Mouse (Mus musculus) limb, embryonic 10.5 days (tissue): ENCODE results near the gene Kctd17. TPM values are rescaled to one million over a fixed set of nuclear protein-coding genes. Genes with fewer than 3 reads are reported as not detected.

Experiments used
- DNase-seq: peaks from one replicate; pipeline ENCODE4 v3.0.0-alpha.2; 2017; ENCODE audit warnings: low spot score
- H3K27ac ChIP-seq: fragments of 300-500 bp; sonication (generic); 2 replicates; pipeline ENCODE4 v1.5.1; 2016; ENCODE audit warnings: mild to moderate bottlenecking
- H3K27me3 ChIP-seq: fragments of 300-500 bp; sonication (generic); 2 replicates; pipeline ENCODE4 v1.6.1; 2016; ENCODE audit warnings: low read depth, mild to moderate bottlenecking; ENCODE audit not compliant: poor library complexity, severe bottlenecking
- H3K36me3 ChIP-seq: fragments of 300-500 bp; sonication (generic); 2 replicates; pipeline ENCODE4 v1.6.1; 2016; ENCODE audit warnings: mild to moderate bottlenecking, moderate library complexity
- H3K4me1 ChIP-seq: fragments of 300-500 bp; sonication (generic); 2 replicates; pipeline ENCODE4 v1.6.1; 2016
- H3K4me3 ChIP-seq: fragments of 300-500 bp; sonication (generic); 2 replicates; pipeline ENCODE4 v1.5.1; 2016; ENCODE audit warnings: mild to moderate bottlenecking, moderate library complexity
- H3K9me3 ChIP-seq: fragments of 300-500 bp; sonication (generic); replicated peaks from 2 replicates; pipeline ENCODE4 v1.6.1; 2016; ENCODE audit warnings: mild to moderate bottlenecking
- WGBS: fragments of 180-500 bp; shearing (Covaris S2); methylation state at CpG from one replicate; pipeline ENCODE4 v1.1.7; 2016; 5-methylcytosine and 5-hydroxymethylcytosine counted together
- polyA plus RNA-seq: library from polyadenylated mRNA; unstranded; fragments of >200 nt; fragmentation: Nextera tagmentation; extraction: Ambion mirVana; gene quantifications from 2 replicates; pipeline ENCODE4 v1.2.1, GENCODE M21; 2016

The Kctd17 gene
- polyA plus RNA-seq, 1 experiment from 2014 or later, result 49.9 TPM

DNA sequence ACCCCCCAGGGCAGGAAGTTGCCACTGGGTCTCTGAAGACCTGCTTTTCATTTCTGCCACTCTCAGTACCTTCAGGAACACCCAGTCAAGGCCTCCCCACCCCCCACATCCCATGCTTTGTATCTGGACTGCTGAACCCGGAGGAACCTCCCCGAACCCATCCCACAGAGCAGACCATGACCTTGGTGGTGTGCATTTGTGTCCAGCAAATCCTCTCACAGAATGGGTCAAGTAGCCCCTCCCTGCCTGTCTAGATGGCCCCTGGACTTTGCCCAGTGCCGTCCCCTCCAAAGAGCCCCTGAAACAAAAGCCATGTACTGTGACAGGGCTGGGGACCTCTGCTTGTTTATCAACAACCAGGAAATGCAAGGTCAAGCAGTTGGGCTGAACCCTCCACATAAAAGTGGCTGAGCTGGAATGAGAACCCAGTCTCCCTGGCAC, 25.0 kb upstream of the Kctd17 start:
- H3K36me3 ChIP-seq, result no peaks in the 10 kb centered on the region
- peak overlapping the region; percentile 19; the same call in 1 of the 2 replicates for H3K27ac ChIP-seq
- no peaks in the 10 kb centered on the region for H3K9me3 ChIP-seq
- peaks cover 9% of the 10 kb centered on the region for H3K27me3 ChIP-seq
- 61% methylated on average over 3 of the region's 3 CpGs for WGBS
- H3K4me3 ChIP-seq, result no peak overlapping the region
- H3K4me1 ChIP-seq, result peaks cover 39% of the 10 kb centered on the region
- no peak for DNase-seq

DNA sequence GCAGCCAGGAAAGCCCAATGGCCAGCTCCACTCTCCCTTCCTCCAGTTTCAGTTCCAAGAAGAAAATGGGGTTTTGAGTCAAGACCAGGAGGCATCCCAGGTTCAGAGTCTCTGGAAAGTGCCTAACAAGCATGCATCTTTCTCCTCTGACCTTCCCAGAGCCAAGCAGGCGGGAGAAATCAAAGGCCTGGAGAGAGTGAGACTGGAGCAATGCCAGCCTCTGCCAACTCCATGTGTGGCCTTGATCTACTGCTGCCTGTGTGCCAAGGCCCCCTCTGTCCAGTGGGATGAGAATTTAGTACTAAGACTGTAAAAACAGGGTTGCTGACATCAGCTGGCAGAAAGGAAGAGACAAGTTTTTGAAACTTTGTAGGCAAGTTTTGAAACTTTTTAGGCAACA, 24.5 kb upstream of the Kctd17 start:
- Histone ChIP-seq H3K27me3 (peaks cover 15% of the 10 kb centered on the region), H3K9me3 (no peaks in the 10 kb centered on the region), H3K36me3 (no peaks in the 10 kb centered on the region), H3K27ac (no peak overlapping the region), H3K4me1 (peaks cover 39% of the 10 kb centered on the region), H3K4me3 (no peak overlapping the region)
- DNase-seq, result no peak
- WGBS, result 65% methylated on average over 1 of the region's 1 CpGs

DNA sequence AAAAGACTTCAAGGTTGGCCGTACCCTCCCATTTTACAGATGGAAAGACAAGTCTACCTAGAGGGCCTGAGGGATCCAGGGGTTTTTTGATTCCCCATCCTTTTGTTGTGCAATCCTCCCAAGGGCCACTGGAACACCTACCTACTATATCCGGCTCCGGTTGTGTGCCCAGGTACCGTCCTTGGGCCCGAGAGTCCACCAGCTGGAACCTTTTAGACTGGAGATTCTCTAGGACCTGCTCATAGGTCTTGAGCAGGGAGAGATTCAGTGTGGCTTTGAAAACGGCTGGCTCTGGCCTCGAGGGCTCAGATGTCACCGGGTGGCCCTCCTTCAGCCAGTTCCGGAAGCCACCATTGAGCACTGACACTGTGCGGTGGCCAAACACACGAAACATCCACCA, 23.3 kb upstream of the Kctd17 start:
- no peak for DNase-seq
- 48% methylated on average over 11 of the region's 11 CpGs for WGBS
- Histone ChIP-seq H3K27ac (peak overlapping the region; percentile 88; the same call in 1 of the 2 replicates), H3K27me3 (peaks cover 27% of the 10 kb centered on the region), H3K4me3 (peak overlapping the region; percentile 69), H3K9me3 (no peaks in the 10 kb centered on the region), H3K36me3 (no peaks in the 10 kb centered on the region), H3K4me1 (peaks cover 46% of the 10 kb centered on the region)

DNA sequence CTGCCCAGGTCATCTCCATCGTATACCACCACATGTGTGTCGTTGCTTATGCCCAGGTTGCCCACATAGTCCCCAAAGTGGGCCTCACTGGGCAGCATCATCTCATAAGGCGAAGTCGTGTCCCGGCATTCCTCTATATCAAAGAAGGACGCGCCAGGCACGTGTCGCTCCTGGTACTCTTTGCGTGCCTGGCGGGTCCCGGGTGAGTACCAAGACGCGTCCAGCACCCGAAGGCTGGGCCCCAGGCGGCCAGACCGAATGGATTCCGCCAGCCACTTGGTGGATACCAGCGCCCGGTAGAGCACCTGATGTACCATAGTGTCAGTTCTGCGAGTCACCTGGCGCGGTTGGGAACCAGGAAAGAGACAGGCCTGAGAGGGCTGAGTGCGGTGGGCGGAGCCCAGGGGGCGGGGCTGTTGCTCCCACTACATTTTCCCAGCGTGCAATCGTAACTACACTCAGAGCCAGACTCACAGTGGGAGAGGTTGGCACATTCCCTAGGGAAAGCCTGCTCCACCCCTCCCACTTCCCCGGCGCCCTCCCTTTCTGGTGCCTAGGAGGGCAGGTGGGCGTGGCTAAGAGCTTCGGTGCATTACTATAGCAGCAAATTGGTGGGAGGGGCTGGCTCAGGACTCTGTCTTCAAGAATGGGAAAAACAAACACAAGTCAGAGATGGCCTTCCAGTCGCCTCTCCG, 22.7 kb upstream of the Kctd17 start, which contains the start of gene Tst:
Gene Tst, minus strand, starts transcription at position 391 of the 695 bp plus-strand sequence.
- Histone ChIP-seq H3K9me3 (no peaks in the 10 kb centered on the region), H3K4me1 (peaks cover 50% of the 10 kb centered on the region), H3K27ac (peak within 1 kb of the TSS; percentile 88), H3K36me3 (no peaks in the 10 kb centered on the region), H3K27me3 (peaks cover 33% of the 10 kb centered on the region), H3K4me3 (peak within 1 kb of the TSS; percentile 69)
- peak; percentile 79 for DNase-seq
- WGBS, result 3% methylated on average over 34 of the region's 34 CpGs

DNA sequence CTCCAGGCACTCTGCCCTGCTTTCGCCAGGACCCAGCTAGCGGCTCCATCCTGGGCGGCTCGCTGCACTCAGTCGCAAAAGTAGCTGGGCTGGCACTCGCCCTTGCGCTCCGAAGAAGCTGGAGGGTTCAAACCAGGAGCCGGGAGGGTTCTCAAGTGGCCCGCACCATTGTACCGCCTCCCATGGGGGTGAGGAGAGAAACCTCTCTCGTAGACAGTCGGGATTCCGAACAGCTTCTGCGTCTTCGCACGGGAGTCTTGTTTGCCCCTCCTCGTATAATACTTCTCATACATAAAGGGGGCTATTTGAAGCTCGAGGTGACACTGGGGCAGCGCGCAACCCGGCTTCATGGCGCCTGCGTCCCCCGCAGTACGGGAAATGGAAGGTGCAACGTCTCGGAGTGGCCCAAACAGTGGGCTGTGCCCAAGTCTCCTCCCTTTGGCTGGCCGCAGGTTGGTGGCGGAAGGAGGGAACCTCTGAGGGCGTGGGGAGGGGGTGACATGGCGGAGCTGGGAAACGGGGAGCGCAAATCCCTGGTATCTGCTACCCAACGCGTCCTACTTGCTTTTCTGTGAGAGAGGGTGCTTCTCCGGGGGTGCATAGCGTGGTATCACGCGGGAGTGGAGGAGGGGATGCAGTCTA, 21.9 kb upstream of the Kctd17 start, which contains the start of gene Mpst:
Gene Mpst, plus strand, starts transcription at position 124 of the 642 bp plus-strand sequence.
- Histone ChIP-seq H3K36me3 (no peaks in the 10 kb centered on the region), H3K27me3 (peaks cover 40% of the 10 kb centered on the region), H3K4me3 (peak within 1 kb of the TSS; percentile 69), H3K9me3 (no peaks in the 10 kb centered on the region), H3K27ac (peak within 1 kb of the TSS; percentile 88), H3K4me1 (peaks cover 50% of the 10 kb centered on the region)
- WGBS, result under 1% methylated on average over 40 of the region's 40 CpGs
- DNase-seq, result peak; percentile 88

DNA sequence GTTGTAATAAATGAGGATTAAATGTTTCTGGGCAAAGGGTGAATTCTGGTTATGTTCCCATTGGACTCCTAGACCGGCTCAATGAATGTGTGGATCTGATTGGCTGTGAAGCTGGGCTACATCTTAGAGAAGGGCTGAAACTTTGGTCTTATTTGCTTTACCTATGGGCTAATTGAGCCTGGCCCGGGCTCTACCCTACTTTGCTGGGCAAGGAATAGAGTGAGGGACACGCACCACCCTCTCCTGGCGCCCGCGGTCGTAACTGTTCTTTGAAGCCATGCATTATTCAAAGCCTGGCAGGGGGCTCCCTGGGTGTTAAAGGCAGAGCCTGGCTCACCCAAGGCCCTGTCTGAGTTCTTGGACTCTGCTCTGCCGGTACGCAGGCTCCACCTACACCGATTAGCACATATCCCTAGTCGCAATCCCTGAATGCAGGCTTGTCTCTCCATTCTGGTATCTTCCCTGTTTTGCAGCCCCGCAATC, 18.8 kb upstream of the Kctd17 start:
- 8% methylated on average over 12 of the region's 12 CpGs for WGBS
- Histone ChIP-seq H3K36me3 (no peaks in the 10 kb centered on the region), H3K4me3 (peak overlapping the region; percentile 45), H3K27me3 (peaks cover 54% of the 10 kb centered on the region), H3K9me3 (no peaks in the 10 kb centered on the region), H3K27ac (0 out of 2 replicates have a peak overlapping the region, but pooled peaks have one; percentile 19), H3K4me1 (peaks cover 39% of the 10 kb centered on the region)
- no peak for DNase-seq

DNA sequence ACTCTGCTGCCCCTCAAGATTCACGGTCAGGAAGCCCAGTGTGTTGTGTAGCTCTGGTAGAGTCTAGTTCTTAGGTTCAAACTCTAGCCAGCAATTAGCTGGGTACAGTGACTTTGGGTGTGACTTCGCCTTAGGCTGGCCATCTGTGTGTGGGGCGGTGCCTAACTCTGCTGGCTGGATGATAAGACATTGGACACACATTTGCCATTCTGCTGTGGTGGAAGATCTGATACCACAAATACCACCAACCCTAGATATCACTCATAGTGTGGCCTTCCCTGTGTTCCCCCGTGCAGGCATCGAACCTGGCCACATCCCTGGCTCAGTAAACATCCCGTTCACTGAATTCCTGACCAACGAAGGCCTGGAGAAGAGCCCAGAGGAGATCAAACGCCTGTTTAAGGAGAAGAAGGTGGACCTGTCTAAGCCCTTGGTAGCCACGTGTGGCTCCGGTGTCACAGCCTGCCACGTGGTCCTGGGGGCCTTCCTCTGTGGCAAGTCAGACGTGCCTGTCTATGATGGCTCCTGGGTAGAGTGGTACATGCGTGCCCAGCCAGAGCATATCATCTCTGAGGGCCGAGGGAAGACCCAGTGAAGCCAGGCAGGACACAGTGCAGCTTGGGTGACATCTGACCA, 15.2 kb upstream of the Kctd17 start:
- Histone ChIP-seq H3K27me3 (peaks cover 45% of the 10 kb centered on the region), H3K4me1 (peaks cover 11% of the 10 kb centered on the region), H3K36me3 (no peaks in the 10 kb centered on the region), H3K4me3 (no peak overlapping the region), H3K27ac (peak overlapping the region; percentile 25; the same call in 1 of the 2 replicates), H3K9me3 (no peaks in the 10 kb centered on the region)
- no peak for DNase-seq
- 88% methylated on average over 14 of the region's 14 CpGs for WGBS

DNA sequence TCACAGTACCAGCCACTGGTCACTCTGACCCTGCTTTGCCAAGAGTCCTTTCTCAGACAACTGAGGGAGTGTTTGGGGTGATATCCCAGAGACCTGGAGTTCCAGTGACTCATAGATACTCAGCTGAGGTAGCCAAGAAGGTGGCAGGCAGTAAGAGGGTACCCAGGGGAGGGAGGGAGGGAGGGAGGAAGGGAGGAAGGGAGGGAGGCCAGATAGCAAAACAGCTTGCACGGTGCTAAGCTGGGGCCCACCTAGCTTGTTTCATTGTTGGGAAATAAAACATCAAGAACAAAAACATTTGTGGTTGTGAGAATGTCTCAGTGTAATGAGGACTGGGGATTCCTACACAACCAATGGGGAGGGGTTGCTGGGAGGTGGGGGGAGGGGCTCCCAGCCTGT, 14.6 kb upstream of the Kctd17 start:
- Histone ChIP-seq H3K27ac (peak overlapping the region; percentile 25; the same call in 1 of the 2 replicates), H3K4me1 (peaks cover 11% of the 10 kb centered on the region), H3K27me3 (peaks cover 42% of the 10 kb centered on the region), H3K36me3 (no peaks in the 10 kb centered on the region), H3K4me3 (no peak overlapping the region), H3K9me3 (no peaks in the 10 kb centered on the region)
- no peak for DNase-seq
- WGBS, result 57% methylated on average over 1 of the region's 1 CpGs

DNA sequence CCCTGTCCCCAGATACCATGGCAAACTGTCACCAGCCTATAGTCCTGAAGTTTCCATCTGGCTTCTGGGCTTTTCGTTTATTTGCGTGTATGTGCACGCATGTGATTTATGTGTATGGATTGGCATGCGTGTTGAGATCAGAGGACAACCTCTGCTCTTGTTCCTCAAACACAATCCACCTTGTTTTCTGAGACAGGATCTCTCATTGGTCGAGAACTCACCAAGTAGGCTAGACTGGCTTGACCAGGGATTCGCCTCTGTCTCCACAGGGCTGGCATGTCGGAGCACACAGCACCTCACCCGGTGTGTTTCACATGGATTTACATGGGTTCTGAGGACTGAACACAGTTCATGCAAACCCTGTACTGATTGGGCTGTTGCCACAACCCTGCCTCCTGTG, 14.2 kb upstream of the Kctd17 start:
- H3K27me3 ChIP-seq, result peaks cover 39% of the 10 kb centered on the region
- H3K4me1 ChIP-seq, result peaks cover 11% of the 10 kb centered on the region
- no peaks in the 10 kb centered on the region for H3K36me3 ChIP-seq
- no peak overlapping the region for H3K4me3 ChIP-seq
- no peak overlapping the region for H3K27ac ChIP-seq
- 90% methylated on average over 8 of the region's 8 CpGs for WGBS
- no peaks in the 10 kb centered on the region for H3K9me3 ChIP-seq
- no peak for DNase-seq

DNA sequence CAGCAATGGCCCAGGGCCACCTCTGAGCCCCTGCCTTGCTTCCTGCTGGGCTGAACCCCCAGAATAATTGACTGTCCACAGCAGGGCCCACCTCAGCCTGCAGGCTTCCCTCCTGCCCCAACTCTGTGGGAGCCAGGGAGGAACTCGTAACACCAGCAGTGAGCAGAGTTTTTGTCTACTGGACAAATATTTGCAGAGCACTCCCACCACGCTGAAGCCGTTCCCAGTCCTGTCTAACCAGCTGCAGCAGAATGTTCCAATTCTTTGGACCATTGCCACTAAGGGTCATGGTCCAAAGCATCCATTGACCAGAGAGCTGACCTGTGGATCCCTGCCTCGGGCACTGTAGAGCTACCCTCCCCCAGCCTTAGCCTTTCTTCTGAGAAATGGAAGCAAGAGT, 11.4 kb upstream of the Kctd17 start:
- WGBS, result 61% methylated on average over 4 of the region's 4 CpGs
- Histone ChIP-seq H3K9me3 (no peaks in the 10 kb centered on the region), H3K4me1 (no peaks in the 10 kb centered on the region), H3K27me3 (peaks cover 11% of the 10 kb centered on the region), H3K4me3 (no peak overlapping the region), H3K36me3 (no peaks in the 10 kb centered on the region), H3K27ac (no peak overlapping the region)
- no peak for DNase-seq

DNA sequence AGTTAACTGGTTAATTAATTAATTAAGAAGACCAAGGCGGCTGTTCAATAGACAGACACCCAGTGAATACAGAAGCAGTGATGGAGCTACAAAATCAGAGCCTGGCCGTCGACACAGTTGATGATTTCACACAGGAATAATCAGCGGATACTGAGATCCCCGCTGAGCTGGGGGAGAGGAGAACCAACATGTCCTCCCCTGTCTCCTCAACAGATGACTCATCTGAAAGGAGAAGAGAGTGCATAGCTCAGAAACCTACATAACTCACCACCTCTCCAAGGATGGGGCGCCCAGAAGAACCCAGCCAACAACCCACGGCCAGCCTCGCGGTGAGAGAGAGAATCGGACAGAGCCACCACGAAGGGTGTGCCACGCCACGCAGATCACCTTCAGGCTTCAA, 8.0 kb upstream of the Kctd17 start:
- no peak for DNase-seq
- H3K4me1 ChIP-seq, result no peaks in the 10 kb centered on the region; the same call in 1 of the 2 replicates
- H3K27ac ChIP-seq, result no peak overlapping the region
- no peaks in the 10 kb centered on the region for H3K9me3 ChIP-seq
- peaks cover 28% of the 10 kb centered on the region for H3K27me3 ChIP-seq
- 89% methylated on average over 13 of the region's 13 CpGs for WGBS
- no peaks in the 10 kb centered on the region for H3K36me3 ChIP-seq
- H3K4me3 ChIP-seq, result no peak overlapping the region

DNA sequence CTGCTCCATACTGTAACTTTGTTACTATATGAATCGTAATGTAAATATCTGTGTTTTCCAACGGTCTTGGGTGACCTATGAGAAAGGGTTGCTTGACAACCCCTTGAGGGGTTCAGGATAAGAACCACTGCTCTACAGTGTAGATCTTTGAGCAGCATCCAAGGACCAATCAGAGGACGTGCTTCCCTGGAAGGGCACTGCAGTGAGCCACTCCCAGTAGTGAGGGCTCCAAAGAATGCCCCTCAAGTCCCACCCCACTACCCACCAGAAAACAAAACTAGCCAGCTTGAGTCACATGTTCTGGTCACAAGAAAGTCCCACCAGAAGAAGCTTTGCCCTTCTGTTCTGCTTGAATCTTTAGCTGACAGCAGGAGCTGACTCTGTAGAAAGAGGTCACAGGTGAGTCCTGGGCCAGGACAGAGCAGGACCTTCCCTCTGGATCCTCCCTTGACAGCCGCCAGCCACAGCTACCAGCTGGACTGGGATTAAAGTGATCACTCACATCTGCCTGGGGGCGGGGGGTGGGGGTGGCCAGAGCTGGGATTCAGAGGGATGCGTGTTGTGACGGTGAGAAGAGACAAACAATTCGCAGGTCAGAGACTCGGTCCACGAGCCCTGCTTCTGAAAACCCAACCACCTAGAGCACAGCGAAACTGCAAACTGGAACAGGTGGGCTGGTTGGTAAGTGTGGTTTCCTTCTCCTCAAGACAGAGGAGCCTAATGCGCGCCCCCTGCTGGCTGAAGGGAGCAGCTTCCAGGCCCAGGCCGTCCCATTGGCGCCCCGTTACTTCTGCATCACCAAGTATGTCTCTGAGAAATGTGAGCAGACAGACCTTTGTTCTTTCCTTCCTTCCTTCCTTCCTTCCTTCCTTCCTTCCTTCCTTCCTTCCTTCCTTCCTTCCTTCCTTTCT, 6.1 kb upstream of the Kctd17 start:
- DNase-seq, result peak; percentile 91

More for the DNA sequence above, 6.1 kb upstream of the Kctd17 start:
- H3K4me1 ChIP-seq, result no peaks in the 10 kb centered on the region; the same call in 1 of the 2 replicates
- no peaks in the 10 kb centered on the region for H3K36me3 ChIP-seq
- WGBS, result 17% methylated on average over 16 of the region's 16 CpGs
- no peaks in the 10 kb centered on the region for H3K9me3 ChIP-seq
- H3K4me3 ChIP-seq, result no peak overlapping the region
- H3K27me3 ChIP-seq, result peaks cover 28% of the 10 kb centered on the region
- no peak overlapping the region for H3K27ac ChIP-seq
